Mouse (Mus musculus) MEL-GATA-1-ER (cell line): ENCODE results near the gene Gbp5.

Source experiments
- DNase-seq: peaks from one replicate; pipeline ENCODE4 v3.0.0-alpha.2; 2012; ENCODE audit warnings: low read depth; ENCODE audit errors: extremely low read depth

Gbp5 gene

GRCm38 (mm10) chr3:142493536-142494061 lies at the start of gene Gbp5:
Gbp5 (plus strand) TSS chr3:142493978.
- DNase-seq, result peak; percentile 55

- no peak for DNase-seq
These were observed 39.6 kb upstream of the Gbp5 start for GRCm38 (mm10) chr3:142454198-142454597.

- DNase-seq, result no peak
These were observed 34.5 kb upstream of the Gbp5 start for GRCm38 (mm10) chr3:142459241-142459640.

GRCm38 (mm10) chr3:142462764-142463751 lies 30.7 kb upstream of the Gbp5 start:
- no peak for DNase-seq

GRCm38 (mm10) chr3:142474349-142474983 lies 19.3 kb upstream of the Gbp5 start:
- DNase-seq, result peak; percentile 51

GRCm38 (mm10) chr3:142475913-142476312 lies 17.9 kb upstream of the Gbp5 start:
- peak; percentile 46 for DNase-seq

- no peak for DNase-seq
These were observed 15.9 kb upstream of the Gbp5 start for GRCm38 (mm10) chr3:142477866-142478265.

- no peak for DNase-seq
These were observed 15.4 kb upstream of the Gbp5 start for GRCm38 (mm10) chr3:142478360-142478759.

GRCm38 (mm10) chr3:142490465-142490864 lies 3.3 kb upstream of the Gbp5 start:
- peak; percentile 71 for DNase-seq

- DNase-seq, result no peak
These were observed 1.4 kb downstream of the Gbp5 start for GRCm38 (mm10) chr3:142495146-142495655.

GRCm38 (mm10) chr3:142496113-142497101 lies 2.6 kb downstream of the Gbp5 start:
- no peak for DNase-seq

- no peak for DNase-seq
These were observed 3.5 kb downstream of the Gbp5 start for GRCm38 (mm10) chr3:142497123-142497841.

- no peak for DNase-seq
These were observed 5.2 kb downstream of the Gbp5 start for GRCm38 (mm10) chr3:142498941-142499340.

- DNase-seq, result no peak
These were observed 34.3 kb downstream of the Gbp5 start for GRCm38 (mm10) chr3:142528116-142528515.

GRCm38 (mm10) chr3:142529597-142529996 lies 35.8 kb downstream of the Gbp5 start:
- no peak for DNase-seq

GRCm38 (mm10) chr3:142530087-142530953 lies 36.5 kb downstream of the Gbp5 start, which contains the start of gene Gbp7:
Gbp7 (plus strand) TSS chr3:142530342.
- DNase-seq, result peak; percentile 91

- no peak for DNase-seq
These were observed 37.8 kb downstream of the Gbp5 start for GRCm38 (mm10) chr3:142531595-142531994.

GRCm38 (mm10) chr3:142533185-142533584 lies 39.4 kb downstream of the Gbp5 start:
- DNase-seq, result no peak

- no peak for DNase-seq
These were observed 41.9 kb downstream of the Gbp5 start for GRCm38 (mm10) chr3:142535667-142536066.
